Mouse (Mus musculus): ENCODE data around the gene Gzma. TPM values are rescaled to one million over a fixed set of nuclear protein-coding genes. Genes with fewer than 3 reads are reported as not detected.

Gene Gzma
- polyA plus RNA-seq, 1 experiment from 2014 or later = not detected

DNA sequence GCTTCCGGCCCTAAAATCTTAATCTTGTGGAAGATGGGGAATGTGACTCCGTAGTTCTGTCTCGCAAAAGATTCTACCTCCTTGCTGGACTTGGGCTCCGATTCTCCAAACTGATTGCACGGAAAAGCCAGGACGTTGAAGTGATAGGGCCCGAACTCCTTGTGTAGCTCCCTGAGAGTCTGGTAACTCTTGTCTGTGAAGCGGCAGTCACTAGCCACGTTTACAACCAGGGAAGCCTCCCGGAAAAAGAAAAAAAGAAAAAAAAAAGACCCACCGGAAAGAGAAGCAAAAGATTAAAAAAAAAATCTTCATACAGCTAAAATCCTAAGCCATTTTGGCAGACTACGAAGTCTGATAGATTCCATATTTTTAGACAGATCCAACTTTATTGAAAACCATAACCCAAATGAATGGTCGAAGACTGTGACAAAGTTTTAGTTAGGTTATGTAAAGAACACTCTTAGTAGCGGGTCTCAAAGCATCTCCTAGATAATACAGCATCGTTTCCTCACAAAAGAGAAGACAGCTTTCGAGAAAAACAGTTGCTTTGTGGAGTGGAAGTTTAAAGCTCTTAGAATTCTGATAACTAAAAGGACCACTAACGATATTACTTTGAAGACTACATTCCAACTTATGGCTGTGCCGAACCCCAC is 55.2 kb downstream of the Gzma start:
- H3K9me3 ChIP-seq = no peaks in the 10 kb centered on the region
- H3K4me2 ChIP-seq (replicated peaks) = peak overlapping the region; percentile 70
- peaks cover 21% of the 10 kb centered on the region for H3K36me3 ChIP-seq
- peak overlapping the region; percentile 65 for H3K27ac ChIP-seq
- no peak for ATAC-seq (ENCODE audit: insufficient number of reproducible peaks, insufficient read depth, low FRiP score, low TSS enrichment)
- H3K4me3 ChIP-seq = peak overlapping the region; percentile 59
- H3K4me1 ChIP-seq = peaks cover 11% of the 10 kb centered on the region
- peak overlapping the region; percentile 50 for H3K9ac ChIP-seq
- no peaks in the 10 kb centered on the region for H3K27me3 ChIP-seq
- 15% methylated on average over 18 of the region's 18 CpGs for WGBS

DNA sequence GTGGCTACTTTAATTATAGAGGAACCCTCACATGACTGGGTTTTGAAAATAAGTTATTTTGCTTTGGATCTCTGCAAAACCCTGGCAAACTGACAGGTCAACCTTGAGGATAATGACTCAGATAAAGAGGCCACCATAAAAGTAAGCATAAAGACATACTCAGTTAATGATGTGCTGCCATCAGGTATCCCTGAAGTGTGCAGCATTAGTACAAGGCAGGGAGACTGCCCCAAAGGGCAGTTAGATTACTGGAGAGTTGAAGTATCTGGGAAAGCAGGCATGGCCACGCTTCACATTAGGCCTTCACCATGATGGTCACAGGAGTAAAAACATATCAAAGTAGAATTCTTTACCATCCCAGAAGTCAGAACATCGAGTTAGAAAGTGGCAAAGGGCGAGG is 55.9 kb downstream of the Gzma start:
- H3K27me3 ChIP-seq = no peaks in the 10 kb centered on the region
- peak overlapping the region; percentile 59 for H3K4me3 ChIP-seq
- H3K27ac ChIP-seq = no peak overlapping the region
- peak overlapping the region; percentile 70 for H3K4me2 ChIP-seq (replicated peaks)
- peaks cover 21% of the 10 kb centered on the region for H3K36me3 ChIP-seq
- WGBS = 49% methylated on average over 3 of the region's 3 CpGs
- H3K4me1 ChIP-seq = peaks cover 11% of the 10 kb centered on the region
- no peaks in the 10 kb centered on the region for H3K9me3 ChIP-seq
- H3K9ac ChIP-seq = peak overlapping the region; percentile 49; the same call in 1 of the 2 replicates
- no peak for ATAC-seq (ENCODE audit: insufficient number of reproducible peaks, insufficient read depth, low FRiP score, low TSS enrichment)

Other genes with a start within 250 kb of the Gzma start
- 92.6 and 93.6 TPM in 2 replicates for gene Mtrex, start 173.6 kb downstream of the Gzma start, polyA plus RNA-seq (2016; fragmentation: Nextera tagmentation; extraction: Ambion mirVana)
- gene Dhx29, start 173.5 kb downstream of the Gzma start, polyA plus RNA-seq (2016; fragmentation: Nextera tagmentation; extraction: Ambion mirVana) = 40.9 and 42.9 TPM in 2 replicates
- gene Ccno, start 113.2 kb downstream of the Gzma start, polyA plus RNA-seq (2016; fragmentation: Nextera tagmentation; extraction: Ambion mirVana) = 0.53 and 0.79 TPM in 2 replicates
- 0.24 and 0.26 TPM in 2 replicates for gene Mcidas, start 107.1 kb downstream of the Gzma start, polyA plus RNA-seq (2016; fragmentation: Nextera tagmentation; extraction: Ambion mirVana)
- not detected in 2 replicates for gene Cdc20b, start 65.9 kb downstream of the Gzma start, polyA plus RNA-seq (2016; fragmentation: Nextera tagmentation; extraction: Ambion mirVana)
- gene Gpx8, start 54.6 kb downstream of the Gzma start, polyA plus RNA-seq (2016; fragmentation: Nextera tagmentation; extraction: Ambion mirVana) = 152 and 164 TPM in 2 replicates
- 2.1 and 2.5 TPM in 2 replicates for gene Esm1, start 108.7 kb upstream of the Gzma start, polyA plus RNA-seq (2016; fragmentation: Nextera tagmentation; extraction: Ambion mirVana)
- not detected in 2 replicates for gene Gzmk, start 124.9 kb upstream of the Gzma start, polyA plus RNA-seq (2016; fragmentation: Nextera tagmentation; extraction: Ambion mirVana)
- 7.1 and 8.3 TPM in 2 replicates for gene BC067074, start 192.2 kb upstream of the Gzma start, polyA plus RNA-seq (2016; fragmentation: Nextera tagmentation; extraction: Ambion mirVana)